Mouse (Mus musculus) hindbrain, embryonic 12.5 days (tissue): Measurements from ENCODE around the gene Snapc3. TPM values are rescaled to one million over a fixed set of nuclear protein-coding genes. Genes with fewer than 3 reads are reported as not detected.
A peak's percentile ranks its signal among the peaks of the same experiment; 100 is the strongest.
"Not testable (repeated sequence)": the region's sequence is repeated elsewhere in the genome, so short reads cannot be mapped to it uniquely, and the experiment has no call there.

Experiments used
- ATAC-seq: fragments of 200-750 bp; cut with Nextera tagmentation; 2 replicates; pipeline ENCODE4 v1.8.0; 2017; ENCODE audit warnings: moderate TSS enrichment; ENCODE audit not compliant: low FRiP score
- H3K27ac ChIP-seq: fragments of 300-500 bp; sonication (generic); 2 replicates; pipeline ENCODE4 v1.5.1; 2016; ENCODE audit warnings: mild to moderate bottlenecking
- H3K27me3 ChIP-seq: fragments of 300-500 bp; sonication (generic); 2 replicates; pipeline ENCODE4 v1.6.1; 2016; ENCODE audit warnings: mild to moderate bottlenecking
- H3K36me3 ChIP-seq: fragments of 300-500 bp; sonication (generic); 2 replicates; pipeline ENCODE4 v1.6.1; 2016; ENCODE audit warnings: mild to moderate bottlenecking
- H3K4me1 ChIP-seq: fragments of 300-500 bp; sonication (generic); 2 replicates; pipeline ENCODE4 v1.6.1; 2016
- H3K4me2 ChIP-seq: fragments of 300-500 bp; sonication (generic); replicated peaks from 2 replicates; pipeline ENCODE4 v1.6.1; 2016; ENCODE audit warnings: mild to moderate bottlenecking
- H3K4me3 ChIP-seq: fragments of 300-500 bp; sonication (generic); 2 replicates; pipeline ENCODE4 v1.5.1; 2016; ENCODE audit warnings: mild to moderate bottlenecking
- H3K9ac ChIP-seq: fragments of 300-500 bp; sonication (generic); 2 replicates; pipeline ENCODE4 v1.6.1; 2016; ENCODE audit warnings: mild to moderate bottlenecking, moderate library complexity
- H3K9me3 ChIP-seq: fragments of 300-500 bp; sonication (generic); replicated peaks from 2 replicates; pipeline ENCODE4 v1.6.1; 2016; ENCODE audit warnings: mild to moderate bottlenecking
- WGBS: fragments of 180-500 bp; shearing (Covaris S2); methylation state at CpG from one replicate; pipeline ENCODE4 v1.1.7; 2016; 5-methylcytosine and 5-hydroxymethylcytosine counted together
- polyA plus RNA-seq: library from polyadenylated mRNA; unstranded; fragments of >200 nt; fragmentation: Nextera tagmentation; extraction: Ambion mirVana; gene quantifications from 2 replicates; pipeline ENCODE4 v1.2.1, GENCODE M21; 2016

The Snapc3 gene
- polyA plus RNA-seq, 1 experiment from 2014 or later: 83.1 TPM

DNA sequence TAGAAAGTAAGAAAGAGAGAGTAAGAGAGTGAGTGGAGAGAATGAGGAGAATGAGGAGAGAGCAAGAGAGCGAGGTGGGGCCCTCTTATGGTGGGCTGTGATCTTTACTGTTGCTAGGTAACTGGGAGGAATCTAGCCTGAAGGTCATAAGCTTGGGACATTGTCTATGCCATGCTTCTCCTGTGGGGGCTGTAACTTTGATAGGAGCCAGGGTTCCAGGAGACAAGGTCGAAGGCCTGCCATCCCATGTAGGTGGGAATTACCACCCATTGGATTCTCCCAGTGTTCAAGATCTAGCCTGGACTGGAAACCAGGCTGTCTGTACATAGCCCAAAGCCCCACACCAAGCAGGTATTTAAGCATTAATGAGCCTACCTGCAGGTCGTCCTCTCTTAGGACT is 50.7 kb downstream of the Snapc3 start:
- no peaks in the 10 kb centered on the region for H3K4me1 ChIP-seq
- peaks cover 70% of the 10 kb centered on the region for H3K36me3 ChIP-seq
- 71% methylated on average over 3 of the region's 3 CpGs for WGBS
- no peak overlapping the region for H3K4me2 ChIP-seq
- no peak overlapping the region for H3K9ac ChIP-seq
- no peaks in the 10 kb centered on the region for H3K27me3 ChIP-seq
- no peak for ATAC-seq
- H3K4me3 ChIP-seq: no peak overlapping the region
- no peak overlapping the region; the same call in 1 of the 2 replicates for H3K27ac ChIP-seq
- no peaks in the 10 kb centered on the region for H3K9me3 ChIP-seq

DNA sequence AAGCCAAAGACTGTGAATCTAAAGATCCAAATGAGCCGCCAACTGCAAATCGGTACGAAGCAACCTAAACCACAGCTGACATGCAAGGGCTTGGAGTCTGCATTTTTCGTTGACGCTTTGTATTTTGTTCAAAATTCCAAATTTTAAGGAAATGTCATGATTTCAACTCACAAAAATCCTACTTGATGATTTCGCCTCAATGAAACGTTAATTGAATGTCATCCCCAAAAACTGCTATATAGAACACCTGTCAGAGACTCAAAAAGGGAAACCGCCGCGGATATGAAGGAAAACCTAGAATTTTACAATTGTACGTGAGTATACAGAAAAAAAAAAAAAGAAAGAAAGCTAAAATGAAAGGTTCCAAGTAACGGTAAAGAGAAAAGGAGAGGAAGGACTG is 67.7 kb downstream of the Snapc3 start:
- peak overlapping the region; percentile 65 for H3K4me2 ChIP-seq
- peaks cover 20% of the 10 kb centered on the region for H3K36me3 ChIP-seq
- no peaks in the 10 kb centered on the region for H3K9me3 ChIP-seq
- H3K27me3 ChIP-seq: no peaks in the 10 kb centered on the region
- peak overlapping the region; percentile 78 for H3K4me3 ChIP-seq
- H3K4me1 ChIP-seq: peaks cover 24% of the 10 kb centered on the region
- H3K27ac ChIP-seq: peak overlapping the region; percentile 98
- peak overlapping the region; percentile 94 for H3K9ac ChIP-seq
- ATAC-seq: no peak
- WGBS: 22% methylated on average over 12 of the region's 12 CpGs

DNA sequence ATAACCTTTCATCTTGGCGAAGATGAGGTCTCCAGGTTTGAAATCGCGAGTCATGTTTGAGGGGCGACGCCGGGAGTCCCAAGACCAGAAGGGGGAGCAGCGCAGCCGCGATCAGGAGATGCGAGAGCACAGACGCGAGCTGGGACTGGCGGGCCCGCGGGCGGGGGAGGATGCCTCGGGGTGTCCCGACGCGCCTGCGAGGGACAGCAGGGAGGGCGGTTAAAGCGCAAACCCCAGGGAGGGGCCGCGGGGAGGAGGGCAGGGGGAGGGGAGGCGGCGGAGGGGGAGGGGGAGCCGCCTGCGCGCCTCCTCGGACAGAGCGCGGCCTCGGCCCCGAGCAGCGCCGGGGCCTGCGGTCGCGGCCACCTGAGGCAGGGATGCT is 68.2 kb downstream of the Snapc3 start:
- Histone ChIP-seq H3K4me2 (peak overlapping the region; percentile 65), H3K27ac (peak overlapping the region; percentile 98), H3K36me3 (peaks cover 18% of the 10 kb centered on the region), H3K9me3 (no peaks in the 10 kb centered on the region), H3K4me1 (peaks cover 24% of the 10 kb centered on the region), H3K9ac (peak overlapping the region; percentile 94), H3K27me3 (no peaks in the 10 kb centered on the region), H3K4me3 (peak overlapping the region; percentile 78)
- under 1% methylated on average over 18 of the region's 40 CpGs for WGBS
- ATAC-seq: peak; percentile 85

DNA sequence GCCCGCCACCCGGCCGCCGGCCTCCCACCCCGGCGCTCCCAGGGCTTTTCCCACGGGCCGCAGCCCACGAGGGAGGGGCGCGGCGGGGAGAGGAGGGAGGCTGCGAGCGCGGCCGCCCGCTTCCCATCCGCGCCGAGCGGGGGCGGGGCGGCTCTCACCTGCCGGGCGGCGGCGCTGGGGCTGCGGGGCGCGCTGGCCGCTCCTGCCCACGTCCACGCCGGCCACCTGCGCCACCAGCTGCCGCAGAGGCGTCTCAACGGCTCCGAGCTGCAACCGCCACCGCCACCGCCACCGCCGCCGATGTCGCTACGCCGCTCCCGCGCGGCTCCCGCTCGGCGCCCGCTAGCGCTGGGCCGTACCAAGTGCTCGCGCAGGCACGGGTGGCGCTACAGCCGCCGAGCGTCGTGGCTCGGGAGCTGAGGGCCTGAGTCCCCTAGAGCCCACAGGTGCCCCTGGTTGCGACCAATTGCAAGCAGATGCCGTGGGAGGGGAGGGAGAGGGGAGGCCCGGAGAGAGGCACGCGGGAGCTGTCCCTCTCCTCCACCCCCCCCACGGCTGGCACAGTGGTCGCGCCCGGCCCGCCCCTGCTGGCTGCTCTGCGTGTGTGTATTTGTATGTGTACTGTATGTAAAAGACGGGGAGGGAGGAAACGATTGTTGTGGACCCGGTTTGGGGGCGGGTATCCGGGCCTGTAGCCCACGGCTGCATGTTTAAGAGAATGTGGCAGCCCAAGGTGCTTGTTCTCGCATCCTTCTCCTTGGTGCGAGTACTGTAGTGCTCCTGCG is 68.8 kb downstream of the Snapc3 start, which contains the start of gene Psip1:
Psip1 (minus strand) TSS at position 343 of the 785 bp plus-strand sequence.
- H3K9me3 ChIP-seq: no peaks in the 10 kb centered on the region
- H3K9ac ChIP-seq: peak within 1 kb of the TSS; percentile 94
- H3K4me2 ChIP-seq: peak within 1 kb of the TSS; percentile 65
- WGBS: under 1% methylated on average over 54 of the region's 86 CpGs
- peak within 1 kb of the TSS; percentile 98 for H3K27ac ChIP-seq
- peaks cover 12% of the 10 kb centered on the region for H3K36me3 ChIP-seq
- peak within 1 kb of the TSS; percentile 78 for H3K4me3 ChIP-seq
- ATAC-seq: peak; percentile 97
- H3K27me3 ChIP-seq: no peaks in the 10 kb centered on the region
- H3K4me1 ChIP-seq: peaks cover 24% of the 10 kb centered on the region

DNA sequence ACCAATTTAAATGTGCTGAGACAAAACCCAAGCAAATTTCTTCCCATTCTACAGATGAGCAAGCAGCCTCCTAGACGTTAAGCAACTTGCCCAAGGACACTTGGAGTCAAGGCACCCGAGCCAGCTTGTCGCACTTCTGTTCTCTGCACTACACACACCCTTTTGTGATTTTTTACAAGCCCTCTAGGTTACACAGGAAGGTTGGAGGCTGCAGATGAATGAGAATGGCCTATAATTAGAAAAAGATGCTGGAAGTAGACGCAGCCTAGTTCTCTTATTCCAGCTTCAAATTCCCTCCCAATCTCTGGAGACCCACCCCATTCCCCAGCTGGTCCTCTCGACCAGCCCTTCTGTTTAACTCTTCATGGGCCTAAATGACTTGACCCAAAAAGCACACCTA is 71.6 kb downstream of the Snapc3 start:
- Histone ChIP-seq H3K9me3 (no peaks in the 10 kb centered on the region), H3K27ac (no peak overlapping the region), H3K36me3 (no peaks in the 10 kb centered on the region), H3K4me1 (peaks cover 22% of the 10 kb centered on the region), H3K9ac (no peak overlapping the region), H3K4me2 (no peak overlapping the region), H3K4me3 (no peak overlapping the region), H3K27me3 (no peaks in the 10 kb centered on the region)
- no peak for ATAC-seq
- WGBS: 24% methylated on average over 5 of the region's 5 CpGs

DNA sequence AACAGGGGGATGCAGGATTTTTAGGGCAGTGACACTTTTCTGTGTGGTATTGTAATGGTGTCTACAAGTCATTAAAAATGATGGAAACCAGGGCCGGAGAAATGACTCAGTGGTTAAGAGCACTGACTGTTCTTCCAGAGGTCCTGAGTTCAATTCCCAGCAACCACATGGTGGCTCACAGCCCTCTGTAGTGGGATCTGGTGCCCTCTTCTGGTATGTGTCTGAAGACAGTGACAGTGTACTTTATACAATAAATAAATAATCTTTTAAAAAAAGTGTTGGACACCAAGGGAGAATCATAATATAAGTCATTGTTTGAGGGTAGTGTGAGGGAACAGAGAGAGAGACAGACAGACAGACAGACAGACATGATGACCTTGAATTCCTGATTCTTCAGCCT is 75.6 kb downstream of the Snapc3 start:
- Histone ChIP-seq H3K4me2 (no peak overlapping the region), H3K27ac (no peak overlapping the region), H3K4me1 (peaks cover 6% of the 10 kb centered on the region; the same call in 1 of the 2 replicates), H3K27me3 (no peaks in the 10 kb centered on the region), H3K9me3 (no peaks in the 10 kb centered on the region), H3K36me3 (no peaks in the 10 kb centered on the region), H3K4me3 (no peak overlapping the region), H3K9ac (no peak overlapping the region)
- WGBS: 84% methylated on average over 1 of the region's 1 CpGs
- ATAC-seq: no peak

DNA sequence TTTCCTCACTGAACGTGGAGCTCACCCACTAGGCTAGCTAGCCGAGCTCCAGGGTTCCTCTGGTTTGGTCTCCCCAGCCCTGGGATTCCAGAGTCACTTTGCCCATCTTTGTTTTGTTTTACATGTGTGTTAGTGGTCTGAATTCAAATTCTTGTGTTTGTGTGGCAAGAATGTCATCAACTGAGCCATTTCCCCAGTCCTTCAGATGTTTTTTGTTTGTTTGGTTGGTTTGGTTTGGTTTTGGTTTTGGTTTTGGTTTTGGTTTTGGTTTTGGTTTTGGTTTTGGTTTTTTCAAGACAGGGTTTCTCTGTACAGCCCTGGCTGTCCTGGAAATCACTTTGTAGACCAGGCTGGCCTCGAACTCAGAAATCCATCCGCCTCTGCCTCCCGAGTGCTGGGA is 79.5 kb downstream of the Snapc3 start:
- WGBS: 93% methylated on average over 5 of the region's 5 CpGs
- H3K27me3 ChIP-seq, H3K4me1 ChIP-seq, H3K36me3 ChIP-seq, H3K4me2 ChIP-seq, H3K27ac ChIP-seq, H3K9me3 ChIP-seq, H3K9ac ChIP-seq, H3K4me3 ChIP-seq, ATAC-seq: not testable (repeated sequence)

DNA sequence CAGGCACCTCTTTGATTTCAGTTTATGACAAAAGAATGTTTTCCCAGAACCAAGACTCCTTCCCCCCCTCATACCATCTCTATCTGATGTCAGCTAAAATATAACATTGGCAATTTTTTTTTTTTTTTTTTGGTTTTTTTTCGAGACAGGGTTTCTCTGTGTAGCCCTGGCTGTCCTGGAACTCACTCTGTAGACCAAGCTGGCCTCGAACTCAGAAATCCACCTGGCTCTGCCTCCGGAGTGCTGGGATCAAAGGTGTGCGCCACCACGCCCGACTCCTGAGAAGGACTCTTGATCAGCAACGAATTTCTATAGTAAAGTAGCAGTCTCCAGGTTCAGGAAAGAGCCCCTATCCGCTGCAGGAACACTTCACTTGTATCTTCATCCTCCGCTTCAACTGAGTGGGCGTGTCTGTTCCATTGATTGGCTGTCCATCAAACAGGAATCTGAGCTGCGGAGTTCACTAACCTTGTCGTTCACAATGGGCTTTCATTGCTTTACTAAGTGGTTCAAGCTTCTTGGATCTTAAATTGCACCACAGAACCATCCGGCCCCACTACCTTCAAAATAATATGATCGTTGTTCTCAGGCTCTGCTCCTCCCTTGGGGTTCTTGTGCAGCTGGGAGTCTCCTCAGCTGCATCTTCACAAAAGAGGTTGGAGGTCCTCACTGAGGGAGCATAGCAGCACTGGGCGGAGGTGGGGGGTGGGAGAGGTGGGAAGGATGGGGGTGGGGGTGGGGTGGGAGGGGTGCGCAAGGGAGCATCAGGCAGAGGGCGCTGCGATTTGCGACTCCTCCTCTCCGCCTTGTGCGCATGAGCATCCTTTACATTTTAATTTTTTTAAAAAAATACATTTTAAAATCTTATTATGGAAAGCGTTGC is 82.9 kb downstream of the Snapc3 start:
- ATAC-seq: peak; percentile 90
- no peaks in the 10 kb centered on the region for H3K27me3 ChIP-seq
- H3K9me3 ChIP-seq: no peaks in the 10 kb centered on the region
- peak overlapping the region; percentile 54 for H3K4me2 ChIP-seq
- H3K4me3 ChIP-seq: peak overlapping the region; percentile 31
- 7% methylated on average over 22 of the region's 22 CpGs for WGBS
- peaks cover 5% of the 10 kb centered on the region for H3K4me1 ChIP-seq
- no peaks in the 10 kb centered on the region for H3K36me3 ChIP-seq
- H3K27ac ChIP-seq: peak overlapping the region; percentile 66; the same call in 1 of the 2 replicates
- peak overlapping the region; percentile 35 for H3K9ac ChIP-seq

DNA sequence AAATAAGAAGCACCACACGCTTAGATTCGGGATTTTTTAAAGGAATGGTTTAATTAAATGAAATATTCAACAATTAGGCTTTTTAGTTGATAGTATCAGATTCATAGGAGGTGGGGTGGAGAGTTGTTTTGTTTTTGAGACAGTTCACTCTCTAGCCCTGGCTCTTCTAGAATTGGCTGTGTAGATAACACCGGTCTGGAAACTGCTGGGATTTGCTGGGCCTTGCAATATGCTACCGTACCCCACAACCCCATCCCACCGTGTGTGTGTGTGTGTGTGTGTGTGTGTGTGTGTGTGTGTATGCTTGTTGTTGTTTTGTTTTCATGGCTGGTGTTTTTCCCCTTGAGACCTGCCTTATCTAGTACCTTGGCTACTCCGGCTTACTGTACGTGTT is 83.5 kb downstream of the Snapc3 start:
- H3K4me3 ChIP-seq: peak overlapping the region; percentile 31

DNA sequence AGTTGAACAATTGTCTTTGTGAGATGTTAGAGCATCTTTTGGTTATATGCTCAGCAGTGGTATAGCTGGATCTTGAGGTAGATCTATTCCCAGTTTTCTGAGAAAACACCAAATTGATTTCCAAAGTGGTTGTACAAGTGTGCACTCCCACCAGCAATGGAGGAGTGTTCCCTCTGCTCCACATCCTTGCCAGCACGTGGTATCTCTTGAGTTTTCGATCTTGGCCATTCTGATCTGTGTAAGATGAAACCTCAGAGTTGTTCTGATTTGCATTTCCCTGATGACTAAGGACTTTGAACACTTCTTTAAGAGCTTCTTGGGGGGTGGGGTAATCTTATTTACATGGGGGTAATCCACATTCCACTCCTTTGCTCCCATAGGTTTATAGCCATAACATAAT is 92.1 kb downstream of the Snapc3 start:
- H3K9me3 ChIP-seq: no peaks in the 10 kb centered on the region
- WGBS: 59% methylated on average over 2 of the region's 2 CpGs
- H3K9ac ChIP-seq: no peak overlapping the region
- no peak for ATAC-seq
- H3K27me3 ChIP-seq: no peaks in the 10 kb centered on the region
- no peak overlapping the region for H3K4me2 ChIP-seq
- peaks cover 2% of the 10 kb centered on the region; the same call in 1 of the 2 replicates for H3K4me1 ChIP-seq
- no peaks in the 10 kb centered on the region for H3K36me3 ChIP-seq
- H3K27ac ChIP-seq: no peak overlapping the region
- no peak overlapping the region for H3K4me3 ChIP-seq

More for the DNA sequence above, 83.5 kb downstream of the Snapc3 start:
- Histone ChIP-seq H3K9ac (no peak overlapping the region; the same call in 1 of the 2 replicates), H3K9me3 (no peaks in the 10 kb centered on the region), H3K4me1 (peaks cover 5% of the 10 kb centered on the region), H3K36me3 (no peaks in the 10 kb centered on the region), H3K4me2 (peak overlapping the region; percentile 54), H3K27ac (peak overlapping the region; percentile 60; the same call in 1 of the 2 replicates), H3K27me3 (no peaks in the 10 kb centered on the region)
- peak; percentile 79 for ATAC-seq
- 30% methylated on average over 7 of the region's 7 CpGs for WGBS

DNA sequence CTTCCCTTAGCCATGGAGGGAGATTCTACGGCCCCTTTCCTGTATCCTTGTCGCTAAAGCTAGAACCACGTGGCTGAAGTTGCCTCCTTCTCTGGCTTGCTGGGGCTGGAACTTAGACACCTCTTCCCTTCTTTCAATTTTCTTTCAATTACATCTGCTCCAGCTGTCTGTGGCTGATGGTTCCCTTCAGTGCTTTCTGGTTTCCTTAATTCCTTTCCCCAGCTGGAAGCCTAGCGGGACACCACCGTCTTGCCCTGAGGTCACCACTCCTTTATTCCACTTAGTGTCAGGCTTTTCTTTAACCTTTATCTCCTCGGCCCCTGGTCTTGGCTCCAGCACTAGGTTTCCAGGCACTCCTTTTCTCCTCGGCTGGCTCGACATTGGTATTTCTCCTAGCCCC is 93.6 kb downstream of the Snapc3 start:
- Histone ChIP-seq H3K9me3 (no peaks in the 10 kb centered on the region), H3K27ac (no peak overlapping the region), H3K4me2 (no peak overlapping the region), H3K27me3 (no peaks in the 10 kb centered on the region), H3K4me3 (no peak overlapping the region), H3K9ac (no peak overlapping the region), H3K36me3 (no peaks in the 10 kb centered on the region), H3K4me1 (peaks cover 2% of the 10 kb centered on the region; the same call in 1 of the 2 replicates)
- WGBS: 37% methylated on average over 8 of the region's 8 CpGs
- ATAC-seq: no peak

DNA sequence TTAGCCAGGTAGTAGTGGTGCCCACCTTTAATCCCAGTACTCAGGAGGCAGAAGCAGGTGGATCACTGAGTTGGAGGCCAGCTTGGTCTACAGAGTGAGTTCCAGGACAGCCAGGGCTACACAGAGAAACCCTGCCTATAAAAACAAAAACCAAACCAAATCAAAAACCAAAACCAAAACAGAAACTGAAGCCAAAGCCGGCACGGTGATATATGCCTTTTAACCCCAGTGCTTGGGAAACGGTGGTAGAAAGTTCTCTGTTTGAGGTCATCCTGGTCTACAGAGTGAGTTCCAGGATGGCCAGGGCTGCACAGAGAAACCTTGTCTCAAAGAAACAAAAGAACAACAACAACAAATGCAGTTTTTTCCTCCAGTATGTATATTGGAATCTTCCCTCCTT is 94.7 kb downstream of the Snapc3 start:
- Histone ChIP-seq H3K4me2 (no peak overlapping the region), H3K9ac (no peak overlapping the region), H3K4me3 (no peak overlapping the region), H3K27ac (no peak overlapping the region), H3K9me3 (no peaks in the 10 kb centered on the region), H3K4me1 (peaks cover 2% of the 10 kb centered on the region; the same call in 1 of the 2 replicates), H3K36me3 (no peaks in the 10 kb centered on the region), H3K27me3 (no peaks in the 10 kb centered on the region)
- ATAC-seq: no peak
- WGBS: 79% methylated on average over 3 of the region's 3 CpGs
